Mouse (Mus musculus): ENCODE data around the gene Cish.

GRCm38 (mm10) chr9:107290897-107291296 lies 4.9 kb upstream of the Cish start:
- no peak for TF ChIP-seq TCF3 (IDR thresholded peaks at IDR 0.05; ENCODE audit: insufficient read length, low read depth)
- no peak for TF ChIP-seq POLR2A (IDR thresholded peaks at IDR 0.05; ENCODE audit: insufficient read length, low read depth)
- TF ChIP-seq USF1 (IDR thresholded peaks at IDR 0.05; ENCODE audit: low read depth) = no peak
- TF ChIP-seq MYOD1 (IDR thresholded peaks at IDR 0.05; ENCODE audit: control insufficient read depth in 1 of 3, insufficient read length in 2 of 3, low read depth in 2 of 3) = no peak

All from myocyte (in vitro differentiated cells).